Mouse (Mus musculus): Measurements from ENCODE around the gene Gpx7.

The Gpx7 gene

GRCm38 (mm10) chr4:108406861-108407401 is at the start of gene Gpx7:
Gpx7 (minus strand) TSS chr4:108406961.
- no peak for DNase-seq (ENCODE audit: low spot score in 2 of 2)

GRCm38 (mm10) chr4:108456028-108456427 is 49.3 kb upstream of the Gpx7 start:
- DNase-seq (ENCODE audit: low spot score in 2 of 2): no peak

GRCm38 (mm10) chr4:108448091-108448490 is 41.3 kb upstream of the Gpx7 start:
- DNase-seq (ENCODE audit: low spot score in 2 of 2): no peak

- no peak for DNase-seq (ENCODE audit: low spot score in 2 of 2)
These were observed 31.5 kb upstream of the Gpx7 start for GRCm38 (mm10) chr4:108438082-108438840.

GRCm38 (mm10) chr4:108436225-108436624 is 29.5 kb upstream of the Gpx7 start:
- DNase-seq (ENCODE audit: low spot score in 2 of 2): no peak

GRCm38 (mm10) chr4:108435646-108436045 is 28.9 kb upstream of the Gpx7 start:
- no peak for DNase-seq (ENCODE audit: low spot score in 2 of 2)

GRCm38 (mm10) chr4:108434781-108435180 is 28.0 kb upstream of the Gpx7 start:
- no peak for DNase-seq (ENCODE audit: low spot score in 2 of 2)

- no peak for DNase-seq (ENCODE audit: low spot score in 2 of 2)
These were observed 27.5 kb upstream of the Gpx7 start for GRCm38 (mm10) chr4:108434221-108434620.

- no peak for DNase-seq (ENCODE audit: low spot score in 2 of 2)
These were observed 26.6 kb upstream of the Gpx7 start for GRCm38 (mm10) chr4:108433341-108433740.

GRCm38 (mm10) chr4:108431561-108431936 is 24.8 kb upstream of the Gpx7 start:
- no peak for DNase-seq (ENCODE audit: low spot score in 2 of 2)

- no peak for DNase-seq (ENCODE audit: low spot score in 2 of 2)
These were observed 24.1 kb upstream of the Gpx7 start for GRCm38 (mm10) chr4:108430656-108431560.

- no peak for DNase-seq (ENCODE audit: low spot score in 2 of 2)
These were observed 21.6 kb upstream of the Gpx7 start for GRCm38 (mm10) chr4:108428341-108428721.

GRCm38 (mm10) chr4:108427719-108428340 is 21.1 kb upstream of the Gpx7 start:
- no peak for DNase-seq (ENCODE audit: low spot score in 2 of 2)

- no peak for DNase-seq (ENCODE audit: low spot score in 2 of 2)
These were observed 17.8 kb upstream of the Gpx7 start for GRCm38 (mm10) chr4:108424587-108424986.

GRCm38 (mm10) chr4:108407621-108408020 is 860 bp upstream of the Gpx7 start:
- no peak for DNase-seq (ENCODE audit: low spot score in 2 of 2)

GRCm38 (mm10) chr4:108406138-108406860 is 462 bp downstream of the Gpx7 start:
- peak; percentile 36 to 55 for DNase-seq (ENCODE audit: low spot score in 2 of 2)

- DNase-seq (ENCODE audit: low spot score in 2 of 2): no peak
These were observed 1.0 kb downstream of the Gpx7 start for GRCm38 (mm10) chr4:108405766-108406137.

GRCm38 (mm10) chr4:108403861-108404635 is 2.7 kb downstream of the Gpx7 start:
- DNase-seq (ENCODE audit: low spot score in 2 of 2): no peak

- DNase-seq (ENCODE audit: low spot score in 2 of 2): no peak
These were observed 6.4 kb downstream of the Gpx7 start for GRCm38 (mm10) chr4:108400395-108400794.

GRCm38 (mm10) chr4:108394236-108394635 is 12.5 kb downstream of the Gpx7 start:
- no peak for DNase-seq (ENCODE audit: low spot score in 2 of 2)

- no peak for DNase-seq (ENCODE audit: low spot score in 2 of 2)
These were observed 14.2 kb downstream of the Gpx7 start for GRCm38 (mm10) chr4:108392558-108392957.

Data from cerebellum, postnatal 4 days (tissue).